Mouse (Mus musculus) liver, postnatal 0 days (tissue): ENCODE measurements at regions not wholly inside any gene's neighbourhood (a gene's known extent, or its start where the extent isn't known, plus 50 kb on each side); places are given as distances from the start of the nearest gene placed in this dataset.

Experiments
- CTCF ChIP-seq: sonication (generic); IDR thresholded peaks from 2 replicates; pipeline ENCODE4 v1.5.1; 2016; ENCODE audit warnings: antibody characterized with exemption, low read depth
- EP300 ChIP-seq: IDR thresholded peaks from 2 replicates; pipeline ENCODE4 v1.6.1; 2016; ENCODE audit warnings: antibody characterized with exemption, low read depth, mild to moderate bottlenecking

- TF ChIP-seq CTCF (no peak), EP300 (no peak)
These were observed 68.6 kb upstream of the Tmpo start for GRCm38 (mm10) chr10:91249681-91250195.
